Mouse (Mus musculus): ENCODE results near the gene Ptch1.

Gene Ptch1

DNA sequence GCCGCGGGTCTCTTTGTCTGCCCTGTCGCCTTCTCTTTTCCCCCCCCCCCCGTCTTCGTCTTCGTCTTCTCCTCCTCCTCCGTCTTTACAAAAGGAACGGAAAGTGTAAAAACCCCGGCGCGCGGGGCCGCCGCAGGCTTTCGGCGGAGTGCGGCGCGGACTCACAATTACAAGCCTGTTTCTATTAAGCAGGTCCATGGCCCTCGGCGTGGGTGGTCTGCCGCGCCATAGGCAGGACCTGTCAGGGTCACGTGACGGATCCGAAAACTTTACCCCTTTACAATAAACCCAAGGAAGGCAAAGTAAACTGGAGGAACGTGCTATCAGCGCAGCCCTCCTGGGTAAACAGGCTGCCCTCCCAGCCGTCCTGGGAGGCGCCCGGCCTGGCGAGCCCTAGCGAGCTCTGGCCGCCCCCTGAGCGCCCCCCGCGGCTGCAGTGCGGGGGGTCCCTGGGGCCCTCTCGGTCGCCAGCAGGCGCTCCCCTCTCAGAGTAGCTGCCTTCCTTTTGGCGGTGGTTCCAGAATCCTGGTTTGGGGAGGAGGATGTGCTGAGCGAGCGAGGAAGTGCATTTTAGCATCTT lies at the start of gene Ptch1:
Gene Ptch1 (minus strand): TSS at position 343 of the 580 bp plus-strand sequence.
- DNase-seq (ENCODE audit: low spot score) = peak; percentile 92

DNA sequence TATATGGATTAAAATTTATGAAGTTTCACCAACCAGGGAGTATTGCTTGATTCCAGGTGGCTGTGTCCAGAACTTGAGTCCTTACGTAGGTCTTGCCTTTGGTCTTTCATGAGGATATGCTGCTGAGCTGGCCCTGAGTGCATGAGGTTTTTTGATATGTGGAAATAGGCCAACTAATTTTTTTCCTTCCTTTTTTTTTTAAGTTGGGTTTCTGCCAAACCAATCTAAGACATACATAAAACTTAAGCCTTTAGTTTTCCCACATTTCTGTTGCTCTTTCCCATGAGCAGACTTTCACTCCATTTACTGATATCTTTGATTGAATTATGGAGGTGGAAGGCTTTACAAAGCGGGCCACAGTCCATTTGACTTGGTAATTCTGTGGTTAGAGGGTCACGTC lies 47.9 kb upstream of the Ptch1 start:
- no peak for DNase-seq (ENCODE audit: low spot score)

DNA sequence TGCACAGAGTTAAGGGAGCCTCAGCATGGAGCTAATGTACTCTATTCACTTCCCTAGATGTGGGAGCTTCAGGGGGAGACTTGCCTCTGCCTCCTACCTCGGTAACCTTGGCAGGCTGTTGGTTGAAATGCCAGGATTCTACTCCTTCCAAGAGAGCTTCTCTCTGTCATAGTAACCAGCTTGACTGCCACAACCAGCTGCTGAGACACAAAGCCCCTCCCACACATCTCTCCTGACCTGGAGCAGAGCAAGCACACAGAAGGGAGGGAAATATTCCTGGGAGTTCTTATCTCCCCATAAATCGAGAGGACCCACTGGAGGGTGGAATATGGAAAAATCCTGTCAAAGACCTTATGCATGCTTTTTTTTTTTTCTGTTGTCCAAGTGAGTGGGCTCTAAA lies 39.8 kb upstream of the Ptch1 start:
- no peak for DNase-seq (ENCODE audit: low spot score)

DNA sequence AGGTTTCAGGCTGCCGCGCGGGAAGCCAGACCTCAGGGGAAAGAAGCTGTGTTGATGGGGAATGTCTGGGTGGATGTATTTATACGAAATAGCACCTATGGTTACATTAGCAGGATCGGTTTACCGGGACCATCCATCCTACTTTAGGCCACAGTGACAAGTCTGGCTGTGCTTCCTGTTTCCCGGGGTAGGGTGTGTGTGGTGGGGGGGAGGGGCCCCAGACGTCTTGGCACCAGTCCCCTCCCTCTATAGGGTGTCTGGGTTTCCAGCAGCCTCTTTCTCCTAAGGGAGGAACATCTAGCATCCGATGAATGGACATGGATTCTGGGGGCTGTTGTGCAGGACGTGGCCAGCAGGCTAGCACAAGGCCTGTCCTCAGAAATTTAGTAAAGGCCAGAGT lies 36.3 kb upstream of the Ptch1 start:
- DNase-seq (ENCODE audit: low spot score) = peak; percentile 42

DNA sequence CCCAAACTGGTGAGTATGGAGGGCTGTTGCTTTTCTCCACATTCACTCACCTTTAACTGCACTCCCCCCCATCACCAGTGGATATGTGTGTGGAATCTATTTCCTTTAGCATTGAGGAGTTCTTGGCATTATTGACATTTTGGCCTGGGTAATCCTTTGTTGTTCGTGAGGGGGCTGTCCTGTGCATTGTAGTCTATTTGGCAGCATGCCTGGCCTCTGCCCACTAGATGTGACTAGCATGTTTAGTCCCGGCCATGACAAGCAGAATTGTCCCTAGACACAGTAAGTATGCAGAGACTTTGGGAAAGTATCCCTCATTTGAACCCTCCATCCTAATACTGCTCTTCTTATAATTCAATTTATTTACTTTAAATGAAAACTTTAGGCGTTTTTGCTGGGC lies 24.2 kb upstream of the Ptch1 start:
- DNase-seq (ENCODE audit: low spot score) = no peak

DNA sequence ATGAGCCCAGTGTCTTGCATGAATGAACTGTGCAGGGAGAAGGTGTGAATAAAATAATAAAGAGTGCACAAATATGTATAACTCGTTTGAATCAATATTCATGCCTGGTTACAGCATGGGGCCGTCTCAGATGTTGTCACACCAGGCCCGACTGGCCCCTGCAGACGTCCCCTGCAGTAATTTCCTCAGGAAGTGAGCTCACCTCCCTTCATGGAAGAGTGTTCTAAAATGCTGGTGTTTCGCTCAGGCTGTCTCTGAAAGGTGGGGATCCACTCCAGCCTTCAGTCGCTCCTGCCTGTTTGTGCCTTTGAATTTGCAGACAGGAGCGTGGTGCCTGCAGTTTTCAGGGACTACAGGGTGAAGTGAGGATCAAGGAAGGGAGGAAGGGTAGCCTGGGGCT lies 22.5 kb upstream of the Ptch1 start:
- no peak for DNase-seq (ENCODE audit: low spot score)

DNA sequence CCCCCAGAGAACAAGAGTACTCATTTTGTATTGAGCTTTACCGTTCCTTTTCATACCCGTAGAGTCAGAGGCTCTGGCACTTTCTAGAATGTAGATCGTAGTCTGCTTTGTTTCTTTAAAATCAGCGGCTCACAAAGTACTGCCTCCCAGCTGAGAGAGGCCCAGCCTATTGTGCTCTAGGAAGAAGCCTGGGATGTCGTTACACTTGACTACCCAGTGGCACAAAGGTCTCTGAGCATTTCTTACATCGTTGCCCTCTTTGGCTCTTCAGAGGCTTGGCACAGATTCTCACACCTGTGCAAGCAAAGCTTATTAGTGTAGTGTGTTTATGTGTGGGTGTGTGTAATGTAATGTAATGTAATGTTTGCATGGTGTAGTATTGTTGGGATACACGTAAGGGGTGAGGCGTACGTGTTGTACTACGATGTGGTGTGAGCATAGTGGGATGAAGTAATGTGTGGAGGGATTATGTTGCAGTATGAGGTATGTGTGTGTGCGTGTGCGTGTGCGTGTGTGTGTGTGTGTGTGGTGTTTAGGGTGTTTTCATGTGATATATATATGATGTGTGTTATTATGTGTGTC lies 20.2 kb upstream of the Ptch1 start:
- no peak for DNase-seq (ENCODE audit: low spot score)

DNA sequence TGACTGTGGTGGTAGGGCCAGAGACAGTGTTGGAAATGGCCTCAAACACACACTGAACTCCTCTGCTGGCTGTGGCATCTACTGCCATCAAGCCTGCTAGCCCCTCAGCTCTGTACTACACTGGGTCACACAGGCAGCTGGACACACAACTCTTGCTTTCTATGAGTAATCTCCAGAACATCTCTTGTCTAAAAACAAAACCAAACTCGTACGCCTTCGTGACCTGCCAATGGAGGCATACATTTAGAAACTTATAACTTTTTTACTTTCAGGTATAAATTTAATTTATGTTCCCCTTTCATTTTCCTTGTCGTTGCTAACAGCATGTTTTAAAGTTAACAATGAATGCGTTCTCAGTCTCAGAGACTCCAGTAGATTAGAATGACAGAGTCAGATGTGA lies 19.4 kb upstream of the Ptch1 start:
- no peak for DNase-seq (ENCODE audit: low spot score)

DNA sequence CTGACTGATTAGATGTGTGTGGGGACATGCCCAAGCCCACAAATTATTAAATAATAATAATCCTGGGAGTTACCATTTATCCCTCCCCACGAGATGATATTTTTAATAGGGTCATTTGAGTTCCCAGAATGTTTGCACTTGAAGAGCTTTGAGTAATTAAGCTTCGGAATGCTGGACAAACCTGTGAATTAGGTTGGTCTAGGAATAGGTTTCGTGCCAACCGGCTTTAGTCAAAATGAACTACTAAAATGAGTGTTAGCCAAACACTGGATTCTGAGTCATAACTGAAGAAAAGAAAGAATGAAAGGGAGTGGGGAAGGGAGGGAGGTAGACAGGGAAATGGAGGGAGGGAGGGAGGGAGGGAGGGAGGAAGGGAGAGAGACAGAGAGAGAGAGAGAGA lies 1.2 kb upstream of the Ptch1 start:
- no peak for DNase-seq (ENCODE audit: low spot score)

DNA sequence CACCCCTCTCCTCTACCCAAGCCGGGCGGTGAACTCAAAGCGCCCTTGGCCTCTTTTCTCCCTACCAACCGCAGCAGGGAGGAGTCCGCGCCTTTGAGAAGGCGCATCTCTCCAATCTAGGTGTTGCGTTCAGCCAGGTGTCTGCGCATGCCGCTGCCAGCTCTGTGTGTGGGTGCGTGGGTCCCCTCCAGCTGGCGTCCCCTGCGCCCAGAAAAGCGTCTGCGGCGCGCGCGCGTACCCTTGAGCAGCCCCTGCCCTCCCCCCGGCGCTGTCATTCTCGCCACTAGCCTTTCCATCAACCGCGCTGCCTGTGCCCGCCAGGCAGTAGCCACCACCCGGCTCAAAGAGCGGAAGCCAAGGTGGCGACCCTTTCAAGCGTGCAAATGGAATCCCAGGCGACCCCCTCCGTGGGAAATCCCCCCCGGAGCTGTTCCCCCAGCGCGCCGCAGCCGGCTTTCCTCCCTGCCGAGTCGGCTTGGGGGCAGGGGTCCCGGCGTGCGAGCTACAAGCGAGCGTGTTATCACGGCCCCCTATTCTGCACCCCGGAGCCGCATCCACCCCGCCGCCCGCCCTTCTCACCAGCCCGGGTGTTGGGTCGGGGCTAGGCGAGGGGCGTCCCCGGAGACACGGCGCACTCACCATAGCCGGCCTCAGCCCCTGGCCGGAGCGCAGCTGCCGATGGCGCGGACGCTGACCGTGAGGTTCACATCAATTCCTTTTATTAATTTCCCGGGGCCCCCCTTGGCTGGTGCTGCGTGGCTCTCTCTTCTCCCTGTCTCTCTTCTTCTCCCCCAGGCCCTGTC lies 744 bp downstream of the Ptch1 start:
- peak; percentile 56 for DNase-seq (ENCODE audit: low spot score)

DNA sequence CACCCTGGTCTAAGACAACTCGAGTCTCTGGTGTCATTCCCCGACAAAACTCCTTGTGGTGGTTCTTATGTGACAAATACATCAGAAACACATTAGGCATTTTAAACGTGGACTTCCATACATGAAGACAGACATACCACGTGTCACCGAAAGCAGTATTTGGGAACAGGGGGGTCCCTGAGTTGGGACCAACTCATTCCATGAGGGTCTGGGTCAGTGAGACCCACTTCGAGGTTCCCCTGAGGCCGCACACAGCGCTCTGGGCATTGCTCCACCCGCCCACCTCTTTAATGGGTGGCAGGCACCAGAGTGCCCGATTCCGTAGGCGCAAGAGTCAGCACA lies 1.3 kb downstream of the Ptch1 start:
- DNase-seq (ENCODE audit: low spot score) = no peak

DNA sequence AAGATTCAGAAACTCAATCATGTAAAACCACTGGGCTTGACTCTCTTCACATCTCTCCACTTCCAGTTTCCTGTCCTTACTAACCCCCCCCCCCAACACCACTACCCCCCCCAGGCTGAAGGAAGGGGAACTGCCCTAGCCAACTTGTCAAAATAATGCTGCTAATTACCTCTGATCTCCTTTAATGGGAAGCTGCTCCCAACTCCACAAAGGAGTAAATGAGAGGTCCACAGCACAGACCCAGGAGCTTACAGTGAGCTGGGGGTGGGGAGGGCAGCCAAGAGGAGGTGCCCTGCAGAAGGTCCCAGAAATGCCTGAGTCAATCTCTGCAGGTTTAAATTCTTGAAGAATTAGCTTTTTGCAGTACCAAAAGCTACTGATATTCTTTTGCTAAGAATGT lies 2.9 kb downstream of the Ptch1 start:
- peak; percentile 3 for DNase-seq (ENCODE audit: low spot score)

DNA sequence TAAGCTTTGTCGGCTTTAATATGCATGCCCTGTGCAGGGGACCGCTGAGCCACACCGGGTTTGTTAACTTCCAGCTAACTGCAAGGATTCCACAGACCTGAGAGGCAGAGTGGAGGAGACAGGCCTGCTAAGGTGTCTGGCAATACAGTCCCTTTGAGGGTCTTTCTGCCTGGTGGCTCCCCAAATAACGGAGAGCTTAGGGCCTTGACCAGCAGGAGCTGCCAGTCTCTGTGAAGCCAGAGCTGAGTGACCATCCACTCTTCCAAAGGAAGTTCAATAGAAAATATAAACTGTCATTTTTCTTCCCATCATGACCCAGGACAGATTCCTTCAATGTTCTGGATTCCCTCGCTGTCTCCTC lies 4.0 kb downstream of the Ptch1 start:
- no peak for DNase-seq (ENCODE audit: low spot score)

DNA sequence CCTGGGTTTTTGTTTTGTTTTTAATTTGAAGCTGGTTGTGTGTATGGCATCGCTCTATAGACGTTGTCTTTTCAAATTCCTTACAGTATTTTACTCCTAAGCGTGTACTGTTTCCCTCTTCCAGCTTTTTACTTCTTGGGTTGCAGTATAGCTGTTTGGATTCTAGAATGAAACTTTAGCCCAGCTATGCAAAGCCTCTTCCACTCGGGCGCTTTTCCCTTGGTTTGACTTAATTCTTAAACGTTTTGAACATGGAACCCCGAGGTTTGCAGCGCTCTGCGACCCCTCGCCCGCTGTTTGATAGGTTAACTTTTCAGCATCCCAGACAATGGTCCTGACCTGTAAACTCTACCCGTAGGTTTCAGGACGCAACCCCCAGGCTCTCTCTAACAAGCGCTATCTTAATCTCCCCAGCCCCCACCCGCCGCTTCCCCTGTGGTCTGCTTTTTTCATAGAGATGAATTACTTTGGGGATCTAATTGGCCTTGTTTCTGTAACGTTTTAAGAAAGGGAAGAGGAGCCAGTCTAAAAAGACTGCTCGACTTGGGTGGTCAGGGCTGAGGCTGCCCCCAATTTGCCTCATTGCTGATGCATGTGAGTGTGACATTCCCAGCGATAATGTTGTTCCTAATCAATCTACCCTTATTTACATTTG lies 4.5 kb downstream of the Ptch1 start:
- DNase-seq (ENCODE audit: low spot score) = peak; percentile 75

DNA sequence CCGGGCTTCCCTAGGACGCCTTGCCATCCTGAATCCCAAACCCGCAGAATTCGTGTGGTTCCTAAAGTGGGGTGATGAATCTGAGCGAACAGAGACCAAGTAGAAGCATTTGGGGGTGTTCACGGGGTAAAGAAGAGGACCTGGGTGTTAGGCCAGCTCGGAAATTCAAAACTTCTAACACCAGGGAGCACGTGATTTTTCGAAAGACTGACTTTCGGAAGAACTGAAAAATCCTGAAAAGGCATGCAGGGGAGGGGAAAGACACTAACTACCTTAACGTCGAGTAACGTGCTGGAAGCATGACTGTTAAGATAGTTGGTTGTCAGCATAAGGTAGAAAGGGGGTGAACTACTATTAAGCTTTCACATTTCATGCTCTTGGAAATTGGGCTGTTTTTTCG lies 5.1 kb downstream of the Ptch1 start:
- DNase-seq (ENCODE audit: low spot score) = no peak

DNA sequence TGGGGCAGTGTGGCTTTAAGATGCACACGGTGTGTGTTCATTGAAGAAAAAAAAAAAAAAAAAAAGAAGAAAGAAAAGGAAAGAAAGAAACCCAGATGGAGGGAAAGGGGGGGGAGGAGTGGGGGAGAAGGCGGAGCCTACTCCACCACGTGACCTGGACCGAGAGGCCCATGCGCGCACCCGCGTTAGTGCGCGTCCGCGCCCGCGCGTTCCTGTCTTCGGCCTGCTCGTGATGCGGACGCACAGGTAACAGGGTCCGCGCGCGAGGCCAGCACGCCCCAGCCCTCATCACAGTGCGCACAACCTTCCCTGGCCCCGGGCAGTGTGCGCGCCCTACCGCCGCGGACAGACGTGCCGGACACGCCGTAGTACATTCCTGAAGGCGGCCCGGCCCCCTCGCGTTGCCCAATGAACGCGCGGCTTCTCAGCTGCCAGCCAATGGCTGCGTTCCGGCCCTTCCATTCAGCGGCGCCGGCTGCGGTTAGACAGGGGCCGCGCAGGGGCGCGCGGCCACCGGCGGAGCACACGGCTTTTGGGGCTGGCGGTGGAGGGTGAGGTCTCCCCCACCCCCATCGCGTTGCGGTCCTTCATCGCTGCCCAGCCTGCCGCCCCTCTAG lies 5.6 kb downstream of the Ptch1 start:
- DNase-seq (ENCODE audit: low spot score) = peak; percentile 99

DNA sequence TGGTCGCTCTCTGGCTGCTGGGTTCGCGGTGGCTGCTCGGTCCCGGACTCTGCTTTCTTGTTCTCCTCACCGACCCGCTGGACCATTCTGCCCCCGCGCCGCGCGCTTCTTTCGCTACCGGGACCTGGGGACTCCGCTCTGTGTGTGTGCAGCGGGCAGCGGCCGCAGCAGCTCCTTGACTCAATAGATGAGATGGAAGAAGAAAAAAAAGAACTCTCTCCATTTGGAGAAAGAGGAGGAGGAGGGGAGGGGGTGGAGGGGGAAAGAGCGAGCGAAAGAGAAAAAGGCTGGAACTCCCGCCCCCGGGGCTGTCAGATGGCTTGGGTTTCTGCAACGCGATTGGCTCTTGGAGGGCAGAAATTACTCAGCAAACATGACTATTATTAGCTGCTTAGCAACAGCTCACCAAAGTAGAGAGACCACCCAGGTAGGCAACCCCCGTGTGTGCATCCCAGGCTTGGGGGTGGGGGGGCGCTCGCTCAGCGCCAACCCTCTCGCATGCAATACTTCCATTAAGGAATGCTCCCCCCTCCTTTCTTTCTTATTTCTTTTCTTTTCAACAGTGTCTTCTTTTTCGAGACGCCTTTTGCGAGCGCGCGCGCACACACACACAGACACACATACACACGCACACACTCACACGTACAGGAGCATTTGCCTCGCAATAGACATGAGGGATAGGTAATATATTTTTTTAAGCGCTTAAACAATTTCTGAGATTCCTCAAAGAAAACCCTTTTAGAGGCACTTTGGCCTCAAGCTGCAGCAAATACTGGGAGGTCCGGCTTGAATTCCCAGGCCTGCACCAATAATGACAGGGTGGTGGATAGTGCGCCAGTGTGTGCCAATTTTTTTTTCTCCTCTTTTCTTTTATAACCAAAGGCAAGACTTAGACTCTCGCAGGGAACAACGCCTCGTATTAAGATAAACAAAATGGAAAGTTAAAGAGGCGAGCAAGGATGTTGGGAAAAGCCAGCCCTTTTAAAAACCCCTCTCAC lies 7.1 kb downstream of the Ptch1 start:
- DNase-seq (ENCODE audit: low spot score) = peak; percentile 95

DNA sequence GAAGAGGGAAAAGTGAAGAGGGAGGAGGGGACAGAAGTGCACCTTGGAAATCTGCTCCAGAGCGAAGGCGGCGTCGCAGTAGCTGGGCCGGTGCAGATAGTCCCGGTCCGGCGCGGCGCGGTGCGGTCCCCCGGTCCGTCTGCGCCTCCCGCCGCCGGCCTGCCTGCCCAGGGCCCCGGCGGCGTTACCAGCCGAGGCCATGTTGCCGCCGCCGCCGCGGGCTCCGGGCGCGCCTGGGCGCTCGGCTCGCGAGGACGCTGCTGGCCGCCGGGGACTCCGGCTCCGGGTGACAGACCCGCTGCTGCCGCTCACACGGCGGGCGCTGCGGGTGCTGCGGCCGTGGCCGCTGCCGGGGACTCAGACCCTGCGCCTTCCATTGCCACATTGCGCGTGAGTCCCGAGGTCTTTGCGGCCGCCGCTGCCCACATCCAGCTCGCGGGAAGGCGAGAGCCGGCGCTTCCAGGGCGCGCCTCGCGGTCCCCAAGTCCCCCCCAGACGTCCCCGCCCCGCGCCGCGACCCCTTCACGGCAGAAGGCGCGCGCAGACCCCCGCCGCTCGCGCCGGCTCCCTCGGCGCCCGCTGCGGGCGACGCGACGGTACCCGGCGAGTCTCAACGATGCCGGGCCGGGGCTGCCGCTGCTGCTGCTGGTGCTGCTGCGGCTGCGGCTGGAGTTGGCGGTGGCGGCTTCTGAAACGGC lies 7.9 kb downstream of the Ptch1 start:
- peak; percentile 42 for DNase-seq (ENCODE audit: low spot score)

DNA sequence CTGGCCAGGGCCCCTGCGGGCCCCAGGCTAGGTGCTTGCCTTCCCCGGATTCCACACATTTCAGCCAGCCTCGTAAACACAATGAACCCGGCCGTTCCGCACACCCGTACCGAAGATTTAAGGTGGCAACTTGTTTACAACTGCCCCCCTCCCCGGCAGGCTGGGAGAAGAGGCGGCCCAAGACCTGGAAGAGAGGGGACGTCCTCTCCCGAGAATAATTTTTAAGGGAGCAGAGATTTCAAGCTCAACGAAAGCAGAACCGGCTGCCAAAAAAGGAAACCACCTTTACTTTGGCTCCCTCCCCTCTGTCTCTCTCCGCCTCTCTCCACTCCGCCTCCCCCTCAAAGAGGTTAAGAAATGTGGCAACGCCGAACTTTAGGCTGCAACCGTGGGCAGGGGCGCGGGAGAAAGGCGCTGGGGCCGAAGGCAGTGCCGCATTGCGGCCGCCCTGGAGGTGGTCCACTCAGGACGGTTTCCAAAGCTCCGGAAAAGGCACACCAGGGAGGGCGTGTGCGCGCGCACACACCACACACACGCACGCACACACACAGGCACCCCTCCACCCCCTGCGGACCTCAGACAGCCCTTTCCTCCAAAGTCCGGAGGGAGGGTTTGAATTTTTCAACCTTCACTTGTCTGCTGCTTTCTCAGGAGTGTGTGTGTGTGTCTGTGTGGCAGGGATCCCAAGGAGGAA lies 8.6 kb downstream of the Ptch1 start:
- peak; percentile 82 for DNase-seq (ENCODE audit: low spot score)

All from embryo, embryonic 10 days (tissue).